ENCODE assay signal across 8 mouse cellular contexts in the genomic region with DNA sequence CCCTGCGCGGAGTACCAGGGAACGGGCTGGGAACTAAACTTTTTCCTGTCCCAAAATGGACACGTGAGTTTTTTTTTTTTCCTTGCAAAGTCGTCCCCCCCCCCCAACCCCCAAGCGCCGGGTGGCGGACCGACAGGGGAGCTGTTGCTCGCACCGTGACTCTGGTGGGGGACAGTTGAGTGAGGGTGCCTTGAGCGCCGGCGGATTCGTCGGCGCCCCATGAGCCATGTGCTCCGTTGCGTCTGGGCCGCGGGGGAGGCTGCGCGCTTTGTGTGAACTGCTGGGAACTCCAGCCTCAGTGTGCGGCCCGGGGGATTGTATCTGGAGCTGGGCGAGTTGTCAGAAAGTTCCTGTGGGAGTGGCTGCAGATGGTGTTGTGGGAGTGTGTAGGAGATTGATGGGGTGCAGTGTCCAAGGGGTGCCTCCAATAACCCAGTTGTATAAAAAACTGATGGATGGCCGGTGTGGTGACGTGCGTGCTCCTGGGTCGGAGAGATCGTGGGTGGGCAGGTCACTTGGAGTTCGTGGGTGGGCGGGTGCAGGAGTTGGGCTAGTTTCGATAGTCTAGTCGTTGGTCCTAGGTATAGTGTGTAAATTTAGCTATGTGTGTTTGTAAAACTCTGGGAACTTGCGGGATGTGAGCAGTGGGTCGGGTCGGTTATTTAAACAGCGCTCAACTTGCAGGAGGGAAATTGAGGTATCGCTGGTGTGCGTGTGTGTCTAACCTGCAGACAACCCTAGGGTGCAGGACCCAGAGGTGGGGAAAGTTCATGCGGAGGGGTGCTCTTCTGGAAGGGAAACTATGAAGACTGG. TPM values are rescaled to one million over a fixed set of nuclear protein-coding genes. Genes with fewer than 3 reads are reported as not detected.
A peak's percentile ranks its signal among the peaks of the same experiment; 100 is the strongest.
DNase-seq lines count a peak whose midpoint lies in the region; ATAC-seq lines count a peak whose summit lies in the region.

No protein-coding gene starts in this region.

- no peaks in the 10 kb centered on the region for H3K9me3 ChIP-seq in heart, embryonic 10.5 days
- H3K9me3 ChIP-seq in liver, embryonic 13.5 days (replicated peaks) = no peaks in the 10 kb centered on the region
- H3K9me3 ChIP-seq in stomach, embryonic 16.5 days (replicated peaks; ENCODE audit: control insufficient read depth, low read length) = no peaks in the 10 kb centered on the region

- ATAC-seq in liver, embryonic 13.5 days (ENCODE audit: low read depth) = peak; percentile 35
- peak; percentile 30 for ATAC-seq in stomach, embryonic 16.5 days (ENCODE audit: insufficient read depth, low FRiP score)

- H3K4me1 ChIP-seq in heart, embryonic 10.5 days = peaks cover 58% of the 10 kb centered on the region
- H3K4me1 ChIP-seq in liver, embryonic 13.5 days (replicated peaks) = peaks cover 63% of the 10 kb centered on the region
- H3K4me1 ChIP-seq in stomach, embryonic 16.5 days (ENCODE audit: control insufficient read depth, insufficient read depth, low read length) = peaks cover 59% of the 10 kb centered on the region

- peak overlapping the region; percentile 93 for H3K27ac ChIP-seq in heart, embryonic 10.5 days
- peak overlapping the region; percentile 71 for H3K27ac ChIP-seq in liver, embryonic 13.5 days
- peak overlapping the region; percentile 95 for H3K27ac ChIP-seq in stomach, embryonic 16.5 days (ENCODE audit: low read length)

- no peaks in the 10 kb centered on the region for H3K27me3 ChIP-seq in heart, embryonic 10.5 days (ENCODE audit: insufficient read depth, poor library complexity, severe bottlenecking)
- no peaks in the 10 kb centered on the region for H3K27me3 ChIP-seq in liver, embryonic 13.5 days
- no peaks in the 10 kb centered on the region for H3K27me3 ChIP-seq in stomach, embryonic 16.5 days (ENCODE audit: control insufficient read depth, insufficient read depth, low read length)

- H3K4me2 ChIP-seq in liver, embryonic 13.5 days = peak overlapping the region; percentile 96
- peak overlapping the region; percentile 63 for H3K4me2 ChIP-seq in stomach, embryonic 16.5 days (ENCODE audit: low read depth, low read length)

- H3K9ac ChIP-seq in liver, embryonic 13.5 days = peak overlapping the region; percentile 82
- peak overlapping the region; percentile 94 for H3K9ac ChIP-seq in stomach, embryonic 16.5 days (ENCODE audit: low read length)

- peak; percentile 20 to 26 for DNase-seq in cerebellum, postnatal 25 days
- no peak for DNase-seq in cerebellum, adult 8-10 months
- DNase-seq in embryo, embryonic 11 days = peak; percentile 80
- DNase-seq in heart, embryonic 10.5 days (ENCODE audit: low spot score) = peak; percentile 87
- DNase-seq in kidney, adult 9 months = peak; percentile 55
- peak; percentile 39 for DNase-seq in liver, embryonic 13.5 days
- peak; percentile 7 to 35 for DNase-seq in natural killer cell, adult 2 months (ENCODE audit: low spot score in 2 of 2)

- H3K4me3 ChIP-seq in heart, embryonic 10.5 days = peak overlapping the region; percentile 78
- peak overlapping the region; percentile 77 for H3K4me3 ChIP-seq in liver, embryonic 13.5 days (replicated peaks)
- H3K4me3 ChIP-seq in stomach, embryonic 16.5 days (replicated peaks; ENCODE audit: low read length) = peak overlapping the region; percentile 88

- H3K36me3 ChIP-seq in heart, embryonic 10.5 days = peaks cover 40% of the 10 kb centered on the region
- H3K36me3 ChIP-seq in liver, embryonic 13.5 days = peaks cover 32% of the 10 kb centered on the region
- H3K36me3 ChIP-seq in stomach, embryonic 16.5 days (ENCODE audit: control insufficient read depth, insufficient read depth, low read length) = no peaks in the 10 kb centered on the region

- under 1% methylated on average over 40 of the region's 42 CpGs for WGBS in heart, embryonic 10.5 days
- under 1% methylated on average over 42 of the region's 42 CpGs for WGBS in liver, embryonic 13.5 days (ENCODE audit: insufficient replicate concordance)
- WGBS in stomach, embryonic 16.5 days = under 1% methylated on average over 41 of the region's 42 CpGs

RNA-seq across cellular contexts. Expression of gene Tgif2, which starts 1.4 kb away (rescaled TPM):
- polyA plus RNA-seq in heart, embryonic 10.5 days (2016; fragmentation: Nextera tagmentation; extraction: Ambion mirVana) = 48.4 and 62.3 TPM in 2 replicates
- polyA plus RNA-seq in liver, embryonic 13.5 days (2015; fragmentation: Nextera tagmentation; extraction: Ambion mirVana) = 7.2 and 9.0 TPM in 2 replicates
- 33.7 and 36.5 TPM in 2 replicates for polyA plus RNA-seq in stomach, embryonic 16.5 days (2015; fragmentation: Nextera tagmentation; extraction: Ambion mirVana)

RNA-seq across cellular contexts. Expression of gene 4930518I15Rik, which starts 16.5 kb away (rescaled TPM):
- 4.7 and 6.3 TPM in 2 replicates for polyA plus RNA-seq in heart, embryonic 10.5 days (2016; fragmentation: Nextera tagmentation; extraction: Ambion mirVana)
- polyA plus RNA-seq in liver, embryonic 13.5 days (2015; fragmentation: Nextera tagmentation; extraction: Ambion mirVana) = 1.6 and 2.0 TPM in 2 replicates
- polyA plus RNA-seq in stomach, embryonic 16.5 days (2015; fragmentation: Nextera tagmentation; extraction: Ambion mirVana) = 6.7 and 7.3 TPM in 2 replicates

RNA-seq across cellular contexts. Expression of gene Rab5if, which starts 21.7 kb away (rescaled TPM):
- polyA plus RNA-seq in heart, embryonic 10.5 days (2016; fragmentation: Nextera tagmentation; extraction: Ambion mirVana) = 197 and 198 TPM in 2 replicates
- 204 and 210 TPM in 2 replicates for polyA plus RNA-seq in liver, embryonic 13.5 days (2015; fragmentation: Nextera tagmentation; extraction: Ambion mirVana)
- polyA plus RNA-seq in stomach, embryonic 16.5 days (2015; fragmentation: Nextera tagmentation; extraction: Ambion mirVana) = 173 and 190 TPM in 2 replicates

RNA-seq across cellular contexts. Expression of gene Sla2, which starts 45.8 kb away (rescaled TPM):
- polyA plus RNA-seq in heart, embryonic 10.5 days (2016; fragmentation: Nextera tagmentation; extraction: Ambion mirVana) = 1.1 and 1.9 TPM in 2 replicates
- 3.1 and 3.3 TPM in 2 replicates for polyA plus RNA-seq in liver, embryonic 13.5 days (2015; fragmentation: Nextera tagmentation; extraction: Ambion mirVana)
- 0.39 and 0.41 TPM in 2 replicates for polyA plus RNA-seq in stomach, embryonic 16.5 days (2015; fragmentation: Nextera tagmentation; extraction: Ambion mirVana)
